Mouse (Mus musculus) MEL (cell line): ENCODE measurements at regions not wholly inside any gene's neighbourhood (a gene's known extent, or its start where the extent isn't known, plus 50 kb on each side); places are given as distances from the start of the nearest gene placed in this dataset.

Experiments used
- CHD2 ChIP-seq: IDR thresholded peaks from 2 replicates; pipeline ENCODE4 v1.6.1; 2011; ENCODE audit warnings: low read length, improper control_type of control experiment
- CTCF ChIP-seq, 3 experiments: IDR thresholded peaks in 2 of 3; conservative IDR thresholded peaks in 1 of 3; 2 replicates each; pipeline ENCODE4 v1.5.1; 2011 to 2012; ENCODE audit warnings: low read length in 3 of 3, low read depth in 2 of 3, mild to moderate bottlenecking in 2 of 3, improper control_type of control experiment in 1 of 3, inconsistent platforms in 1 of 3, mixed read lengths in 1 of 3, moderate library complexity in 1 of 3; ENCODE audit not compliant: control insufficient read depth in 1 of 3, insufficient read depth in 1 of 3, poor library complexity in 1 of 3, severe bottlenecking in 1 of 3
- EP300 ChIP-seq, 2 experiments: IDR thresholded peaks; 2 replicates each; pipeline ENCODE4 v1.6.1; 2011; ENCODE audit warnings: improper control_type of control experiment in 2 of 2, low read length in 2 of 2, low read depth in 1 of 2, mild to moderate bottlenecking in 1 of 2
- ETS1 ChIP-seq: IDR thresholded peaks from 2 replicates; pipeline ENCODE4 v1.6.1; 2012; ENCODE audit warnings: low read depth, mild to moderate bottlenecking, inconsistent platforms, low read length, improper control_type of control experiment, moderate library complexity
- MAX ChIP-seq: IDR thresholded peaks from 2 replicates; pipeline ENCODE4 v1.6.1; 2011; ENCODE audit warnings: low read length, improper control_type of control experiment
- NELFE ChIP-seq: IDR thresholded peaks from 2 replicates; pipeline ENCODE4 v1.6.1; 2011; ENCODE audit warnings: low read depth, low read length, improper control_type of control experiment
- RAD21 ChIP-seq: IDR thresholded peaks from 2 replicates; pipeline ENCODE4 v1.6.1; 2011; ENCODE audit warnings: mild to moderate bottlenecking, low read depth, low read length, improper control_type of control experiment

DNA sequence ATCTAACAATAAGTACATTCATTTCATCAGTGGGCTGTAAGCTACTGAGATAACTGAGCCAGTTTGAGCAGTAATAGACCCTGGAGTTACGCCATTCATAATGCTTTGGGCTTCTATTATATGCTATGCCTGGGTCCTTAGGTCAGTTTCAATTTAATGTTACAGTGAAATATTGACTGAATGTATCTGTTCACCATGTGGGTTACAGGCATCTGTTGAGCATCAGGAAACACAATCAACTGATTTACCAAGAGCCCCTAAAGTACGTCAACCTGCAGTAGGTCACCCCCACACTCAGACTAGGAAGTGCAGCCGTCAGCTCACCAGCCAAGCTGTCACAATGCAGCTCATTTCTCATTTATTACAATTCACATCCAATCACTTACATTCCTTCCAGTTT is 183.5 kb downstream of the Lyplal1 start:
- no peak for TF ChIP-seq CTCF (IDR thresholded peaks at IDR 0.05 in 2 of 3, conservative IDR thresholded peaks at IDR 0.05 in 1 of 3; ENCODE audit: control insufficient read depth in 1 of 3, insufficient read depth in 1 of 3, low read depth in 2 of 3, low read length in 3 of 3, poor library complexity in 1 of 3, severe bottlenecking in 1 of 3)
- TF ChIP-seq EP300 (IDR thresholded peaks at IDR 0.05; ENCODE audit: low read depth in 1 of 2, low read length in 2 of 2): no peak
- no peak for TF ChIP-seq CHD2
- TF ChIP-seq MAX: no peak
- no peak for TF ChIP-seq RAD21
- TF ChIP-seq ETS1: no peak
- TF ChIP-seq NELFE: no peak
